Mouse (Mus musculus) CH12F3 (cell line): ENCODE results near the gene Gm20388.
"Not testable (repeated sequence)": the region's sequence is repeated elsewhere in the genome, so short reads cannot be mapped to it uniquely, and the experiment has no call there.

Source experiments
- in situ Hi-C: fragments of 300-500 bp; cut with MboI; formaldehyde crosslinking; loops from 2 replicates; pipeline ENCODE4 v1.14.3; 2020; ENCODE audit warnings: low sequenced_read_pairs

The Gm20388 gene

DNA sequence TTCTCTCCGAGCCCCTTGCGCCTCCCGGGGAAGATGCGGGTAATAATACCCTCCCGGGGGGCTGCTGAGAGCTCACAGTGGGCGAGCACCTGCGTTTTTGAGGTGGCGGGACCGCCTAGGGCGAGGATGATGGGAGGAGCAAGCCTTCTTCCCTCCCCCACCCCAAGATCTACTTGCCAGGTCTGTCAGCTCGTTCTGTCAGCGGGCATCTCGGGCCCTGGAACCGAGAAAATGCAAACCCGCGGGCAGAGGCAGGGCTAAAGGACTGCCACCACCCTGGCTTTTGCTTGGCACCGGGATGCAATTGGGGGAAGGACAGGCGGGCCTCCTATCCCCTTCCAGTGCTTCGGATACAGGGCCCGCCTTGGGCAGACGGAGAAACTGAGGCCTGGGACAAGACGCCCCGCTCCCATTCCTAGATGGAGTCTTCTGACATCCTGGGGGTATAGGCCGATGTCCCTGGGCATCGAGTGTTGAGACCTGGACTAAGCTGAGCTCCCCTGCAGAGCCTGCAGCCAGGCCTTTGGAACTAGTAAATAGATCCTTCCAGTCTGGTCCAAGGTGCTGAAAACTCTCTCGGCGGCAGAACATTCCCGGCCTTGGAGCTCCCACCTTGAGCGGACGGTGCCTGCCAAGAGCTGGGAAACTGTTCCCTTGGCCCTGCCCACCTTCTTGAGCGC is 1742.8 kb downstream of the Gm20388 start:
- in situ Hi-C loops = no loop called here

DNA sequence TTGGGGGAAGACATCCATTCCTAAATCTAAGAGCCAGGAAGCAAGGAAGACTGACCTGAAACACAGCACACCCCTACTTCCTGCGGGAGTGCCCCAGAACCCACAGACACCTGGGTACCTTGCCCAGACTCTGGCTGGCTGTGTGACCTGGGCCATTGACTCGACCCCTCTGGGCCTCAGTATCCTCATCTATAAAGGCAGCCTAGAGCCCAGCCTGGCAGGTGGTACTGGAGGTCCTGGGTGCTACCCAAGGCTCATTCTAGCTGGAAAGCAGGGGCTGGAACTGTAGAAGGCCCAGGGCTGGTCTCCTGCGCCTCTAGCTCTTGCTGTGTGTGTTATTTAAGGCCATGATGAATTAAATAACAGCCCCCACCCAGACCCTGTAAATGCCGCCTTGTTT is 1743.5 kb downstream of the Gm20388 start:
- in situ Hi-C loops = no loop called here

DNA sequence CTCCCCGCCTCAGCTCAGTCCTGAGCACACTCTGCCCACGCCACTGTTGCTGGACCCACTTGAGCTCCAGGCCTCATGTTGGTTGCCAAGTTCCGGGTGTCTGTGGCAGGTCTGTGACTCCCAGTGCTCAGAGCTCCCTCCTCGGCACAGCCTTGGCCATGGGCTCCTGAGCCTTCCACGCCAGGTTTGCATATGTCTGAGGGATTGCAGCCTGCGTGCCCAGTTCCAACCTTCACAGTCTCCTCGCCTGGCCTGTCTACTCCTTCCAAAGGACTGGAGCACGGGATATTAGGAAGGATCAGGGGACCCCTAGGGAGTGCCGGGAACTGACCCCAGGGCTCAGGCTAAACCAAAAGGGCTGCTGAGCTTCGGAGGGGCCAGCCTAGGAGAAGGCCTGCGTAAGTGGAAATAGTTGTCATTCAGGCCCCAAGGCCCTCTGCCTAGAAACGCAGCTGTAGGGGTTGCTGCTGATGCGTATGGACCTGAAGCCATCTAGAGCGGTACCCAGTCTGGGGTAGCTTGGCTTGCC is 1744.4 kb downstream of the Gm20388 start:
- in situ Hi-C loops = no loop called here

DNA sequence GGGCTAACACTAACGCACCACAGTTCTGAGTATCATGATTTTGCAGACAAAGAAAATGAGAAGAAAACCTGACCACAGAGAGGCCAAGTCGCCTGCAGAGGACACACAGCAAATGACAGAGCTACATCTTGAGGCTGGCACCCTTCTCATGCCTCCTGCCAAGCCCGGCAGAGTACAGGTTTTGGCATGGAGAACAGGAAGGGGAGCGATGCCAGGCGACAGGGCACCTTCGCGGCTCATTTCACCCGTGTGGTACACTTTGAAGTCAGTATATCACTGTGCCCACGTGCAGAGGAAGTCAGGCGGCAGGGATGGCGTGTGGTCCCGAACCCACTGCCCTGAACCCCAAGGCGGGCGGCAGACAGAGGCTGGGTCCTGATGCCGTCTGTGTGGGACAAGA is 1750.0 kb downstream of the Gm20388 start:
- in situ Hi-C loops = no loop called here

DNA sequence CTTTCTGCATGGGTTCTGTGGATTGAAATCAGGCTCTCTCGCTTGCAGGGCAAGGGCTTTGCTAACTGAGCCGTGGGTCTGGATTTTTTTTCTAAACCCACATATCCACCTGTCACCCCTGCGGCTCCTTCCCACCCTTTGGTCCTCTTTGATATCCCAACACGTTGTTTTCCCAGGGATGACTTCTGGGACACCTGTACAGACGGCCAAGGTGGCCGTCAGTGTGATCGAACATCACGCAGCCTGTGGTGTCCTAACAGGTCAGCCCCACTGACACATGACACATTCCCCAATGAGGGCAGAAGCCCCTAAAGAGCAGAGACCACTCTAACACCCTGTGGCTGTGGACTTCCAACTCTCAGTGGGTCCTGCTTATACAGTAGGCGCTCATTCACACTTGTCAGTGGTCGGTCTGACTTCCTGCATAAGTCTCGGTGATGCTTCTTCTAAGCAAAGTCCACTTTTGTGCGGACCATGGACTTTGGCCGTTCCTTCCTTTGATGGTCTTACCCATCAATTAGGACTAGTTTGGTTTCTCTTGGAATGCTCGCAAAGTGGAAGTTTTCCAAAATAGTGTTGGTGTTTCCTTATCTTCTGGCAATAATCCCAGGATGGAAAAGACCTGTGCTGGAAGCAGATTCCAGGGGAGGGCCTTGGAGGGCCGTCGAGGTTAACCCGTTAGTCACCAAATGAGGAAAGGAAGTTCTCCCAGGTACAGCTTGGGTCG is 1751.2 kb downstream of the Gm20388 start:
- in situ Hi-C loops = no loop called here

DNA sequence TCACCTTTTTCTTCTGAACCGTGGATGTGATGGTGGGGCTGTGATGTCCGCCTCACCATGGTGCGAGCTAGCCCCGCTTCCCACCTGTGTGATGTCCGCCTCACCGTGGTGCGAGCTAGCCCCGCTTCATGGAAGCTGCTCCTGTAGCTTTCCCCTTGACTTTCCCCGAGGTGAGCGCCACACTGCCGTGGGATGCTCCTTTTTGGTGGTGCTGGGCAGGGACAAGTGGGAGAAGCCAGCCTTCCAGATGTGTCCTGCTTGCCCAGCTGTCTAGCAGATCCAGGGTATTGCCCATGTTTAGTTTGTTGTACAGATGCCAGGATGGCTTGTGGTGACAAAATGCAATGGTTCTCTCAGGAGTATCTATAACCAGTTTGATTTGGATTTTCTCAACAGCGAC is 1752.5 kb downstream of the Gm20388 start:
- in situ Hi-C loops = no loop called here

DNA sequence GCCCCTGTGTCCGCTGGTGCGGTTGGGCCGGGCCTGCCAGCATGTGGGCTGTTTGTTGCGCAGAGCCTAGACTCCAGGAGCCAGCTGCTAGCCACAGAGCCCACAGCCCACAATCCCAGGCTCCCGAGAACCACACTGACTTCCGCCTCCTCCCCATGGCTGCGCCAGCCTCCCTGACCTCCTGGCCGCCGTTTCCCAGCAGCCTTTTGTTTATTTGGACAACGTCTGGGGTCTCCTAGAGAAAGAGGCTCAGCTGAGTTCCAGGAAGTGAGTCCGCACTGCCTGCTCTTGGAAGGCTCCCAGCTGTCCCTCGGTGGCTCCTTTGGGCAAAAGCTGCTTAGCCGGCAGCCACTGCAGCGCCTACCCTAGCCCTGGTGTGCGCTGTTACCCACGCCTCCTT is 1754.7 kb downstream of the Gm20388 start:
- in situ Hi-C loops = no loop called here

DNA sequence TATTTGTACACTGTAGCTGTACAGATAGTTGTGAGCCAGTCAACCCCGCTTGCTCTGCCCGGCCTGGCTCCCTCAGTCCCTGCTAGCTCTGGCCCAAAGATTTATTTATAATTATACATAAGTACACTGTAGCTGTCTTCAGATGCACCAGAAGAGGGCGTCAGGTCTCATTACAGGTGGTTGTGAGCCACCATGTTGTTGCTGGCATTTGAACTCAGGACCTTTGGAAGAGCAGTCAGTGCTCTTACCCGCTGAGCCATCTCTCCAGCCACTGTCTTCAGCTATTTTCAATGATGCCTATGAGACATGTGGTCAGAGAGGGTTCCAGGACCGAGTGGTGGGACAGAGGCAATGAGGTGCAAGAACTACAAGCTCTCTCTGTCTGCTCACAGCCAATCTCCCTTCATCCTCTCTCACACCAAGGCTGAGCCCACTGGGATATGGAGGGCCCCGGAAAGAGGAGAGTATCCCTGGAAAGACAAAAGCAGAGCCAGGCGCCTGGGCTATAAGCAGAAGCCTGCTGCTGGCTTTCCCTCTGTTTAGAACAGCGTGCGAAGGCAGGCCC is 1757.4 kb downstream of the Gm20388 start:
- in situ Hi-C loops = not testable (repeated sequence)

DNA sequence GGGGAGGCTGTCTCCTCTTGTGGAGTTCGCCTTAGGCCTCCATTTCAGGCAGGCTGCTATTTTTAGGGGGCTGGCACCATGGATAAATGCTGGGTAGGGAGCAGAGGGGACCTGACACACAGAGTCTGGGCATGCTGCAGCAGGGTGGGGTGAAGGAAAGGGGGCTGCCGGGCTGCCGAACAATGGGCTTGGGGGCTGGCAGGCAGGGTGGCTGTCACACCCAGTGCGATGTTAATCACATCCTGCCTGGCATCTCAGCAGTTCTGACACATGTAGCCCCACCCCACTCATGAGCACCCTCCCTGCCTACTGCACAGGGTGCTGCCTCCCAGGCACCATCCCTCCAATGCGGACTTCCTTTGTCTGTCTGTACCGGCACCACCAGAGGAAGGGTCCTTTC is 1757.9 kb downstream of the Gm20388 start:
- in situ Hi-C loops = no loop called here

DNA sequence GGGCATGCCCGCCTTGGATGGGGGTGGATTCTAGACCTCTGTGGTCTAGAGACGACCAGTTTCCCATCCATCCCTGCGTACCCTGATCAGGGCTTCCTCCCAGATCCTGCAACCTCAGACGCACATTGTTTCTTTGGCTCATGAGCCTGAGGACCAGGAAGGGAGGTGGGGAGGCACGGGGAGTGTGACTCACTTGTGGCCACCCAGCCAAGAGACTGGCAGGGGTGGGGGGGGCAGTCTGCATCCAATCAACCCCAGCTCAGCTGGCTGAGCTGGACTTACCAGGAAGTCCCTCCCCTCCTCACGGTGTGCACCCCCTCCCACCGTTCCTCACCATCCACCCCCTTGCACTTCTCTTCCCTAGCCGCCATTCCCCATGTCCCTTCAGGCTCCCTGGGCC is 1758.6 kb downstream of the Gm20388 start:
- in situ Hi-C loops = no loop called here

DNA sequence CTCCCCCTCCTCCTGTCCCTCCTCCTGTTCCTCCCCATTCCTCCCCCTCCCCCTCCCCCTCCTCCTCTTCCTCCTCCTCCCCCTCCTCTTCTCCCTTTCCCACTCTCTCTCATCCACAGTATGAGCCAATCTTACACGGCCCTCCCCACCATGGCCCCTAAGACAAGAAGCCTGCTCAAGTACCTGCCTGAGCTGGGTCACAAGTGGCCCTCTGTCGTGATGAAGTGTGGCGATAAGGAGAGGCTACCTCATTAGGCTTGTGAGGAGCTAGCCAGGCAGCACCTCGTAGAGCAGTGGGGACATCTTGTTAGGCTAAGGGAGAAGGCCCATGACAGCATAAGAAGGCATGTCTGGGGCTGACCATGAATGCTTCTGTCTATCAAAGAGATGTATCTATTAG is 1762.5 kb downstream of the Gm20388 start:
- in situ Hi-C loops = no loop called here

DNA sequence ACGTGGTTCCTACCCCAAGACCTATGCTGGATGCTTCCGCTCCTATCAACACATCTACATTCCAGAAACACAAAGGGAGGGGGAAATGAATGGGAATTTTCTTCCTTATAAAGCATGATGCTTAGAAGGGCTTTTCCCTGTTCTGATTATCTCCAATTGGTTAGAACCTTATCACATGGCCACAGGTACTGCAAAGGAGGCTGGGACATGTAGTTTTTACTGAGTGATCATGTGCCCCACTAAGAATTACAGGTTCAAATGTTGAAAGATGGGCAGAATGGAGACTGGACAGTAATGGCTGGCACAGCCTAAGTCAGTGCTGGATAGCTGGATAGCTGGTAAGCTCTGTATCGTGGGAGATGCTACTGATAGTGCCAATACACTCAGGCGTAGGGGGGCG is 1763.3 kb downstream of the Gm20388 start:
- in situ Hi-C loops = no loop called here

DNA sequence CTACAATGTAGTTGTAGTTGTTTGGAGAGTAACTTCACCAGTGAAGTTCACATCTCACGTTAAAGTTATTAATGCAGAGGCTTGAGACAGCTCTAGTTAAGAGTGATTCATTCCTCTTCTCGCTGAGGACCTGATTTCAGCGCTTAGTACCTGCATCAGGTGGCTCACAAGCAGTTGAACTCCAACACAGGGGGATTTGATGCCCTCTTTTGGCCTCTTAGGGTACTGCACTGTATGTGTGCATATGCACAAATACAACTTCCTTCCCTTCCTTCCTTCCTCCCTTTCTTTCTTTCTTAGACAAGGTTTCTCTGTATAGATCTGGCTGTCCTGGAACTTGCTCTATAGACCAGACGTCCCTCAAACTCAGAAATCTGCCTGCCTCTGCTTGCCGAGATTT is 1763.9 kb downstream of the Gm20388 start:
- in situ Hi-C loops = no loop called here

DNA sequence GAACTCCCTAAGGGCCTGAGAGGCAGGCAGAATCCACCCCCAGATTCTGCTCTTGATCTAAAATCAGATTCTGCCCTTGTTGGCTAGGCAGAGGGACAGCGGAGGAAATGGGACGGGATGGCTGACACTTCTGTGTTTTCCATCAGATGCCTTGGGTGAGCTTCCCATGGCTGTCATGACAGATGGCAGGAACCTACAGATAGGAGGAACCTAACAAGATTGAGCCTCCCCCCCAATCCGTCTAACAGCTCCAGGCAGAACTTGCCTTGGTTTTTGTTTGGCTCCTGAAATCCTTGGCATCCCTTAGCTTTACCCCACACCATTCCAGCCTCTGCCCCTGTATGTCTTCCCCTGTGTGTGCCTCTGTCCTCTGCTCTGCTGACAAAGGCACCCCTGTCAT is 1764.5 kb downstream of the Gm20388 start:
- in situ Hi-C loops = no loop called here

DNA sequence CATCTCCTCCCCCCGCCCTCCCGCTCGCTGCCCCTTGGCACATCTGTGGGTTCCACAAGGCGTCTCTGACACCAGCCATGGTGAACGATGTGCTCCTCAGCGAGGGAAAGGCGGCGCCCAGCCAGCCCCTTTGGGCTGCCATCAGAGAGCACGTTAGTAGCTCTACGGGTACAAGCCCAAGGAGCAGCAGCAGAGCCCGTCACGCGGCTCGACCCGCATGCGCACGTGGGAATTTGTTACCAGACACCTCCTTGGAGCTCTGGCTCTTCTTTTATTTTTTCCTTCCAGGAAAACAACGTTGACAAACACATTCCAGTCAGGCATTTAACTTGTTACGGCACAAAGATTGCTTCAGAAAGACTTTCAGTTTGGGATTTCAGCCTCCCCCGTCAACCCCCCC is 1765.1 kb downstream of the Gm20388 start:
- in situ Hi-C loops = no loop called here

DNA sequence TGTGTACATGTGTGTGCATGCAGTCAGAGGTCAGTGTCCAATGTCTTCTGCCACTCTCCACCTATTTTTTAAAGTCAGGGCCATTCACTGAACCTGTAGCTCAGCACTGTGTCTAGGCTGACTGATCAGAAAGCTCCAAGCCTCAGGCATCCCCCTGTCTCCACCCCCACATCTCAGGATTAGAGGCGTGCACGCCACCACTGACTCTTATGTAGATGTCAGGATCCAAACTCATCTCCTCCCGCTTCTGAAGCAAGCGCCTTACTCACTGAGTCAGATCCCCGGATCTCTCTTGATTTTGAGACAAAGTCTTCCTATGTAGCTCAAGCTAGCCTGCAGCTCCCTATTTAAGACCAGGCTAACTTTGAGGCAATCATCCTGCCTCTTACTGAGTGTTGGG is 1768.1 kb downstream of the Gm20388 start:
- in situ Hi-C loops = no loop called here

DNA sequence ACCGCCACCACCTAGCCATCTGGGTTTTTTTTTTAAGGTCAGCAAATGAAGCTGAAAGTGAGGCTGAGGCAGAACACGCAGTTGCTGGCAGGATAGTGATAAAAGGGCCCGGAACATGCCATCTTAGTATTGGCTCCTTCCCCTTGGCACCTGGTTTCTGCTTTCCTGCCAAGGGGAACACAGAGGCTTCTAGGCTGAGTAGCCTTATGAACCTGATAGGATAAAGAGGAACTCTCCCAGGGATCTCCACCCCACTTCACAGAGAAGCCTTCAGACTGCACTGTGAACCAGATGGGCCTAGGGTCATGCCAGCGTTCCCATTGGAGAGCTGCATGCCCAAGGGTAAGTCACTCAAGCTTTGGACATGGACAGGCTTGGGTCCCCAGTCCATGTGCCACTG is 1770.3 kb downstream of the Gm20388 start:
- in situ Hi-C loops = no loop called here

DNA sequence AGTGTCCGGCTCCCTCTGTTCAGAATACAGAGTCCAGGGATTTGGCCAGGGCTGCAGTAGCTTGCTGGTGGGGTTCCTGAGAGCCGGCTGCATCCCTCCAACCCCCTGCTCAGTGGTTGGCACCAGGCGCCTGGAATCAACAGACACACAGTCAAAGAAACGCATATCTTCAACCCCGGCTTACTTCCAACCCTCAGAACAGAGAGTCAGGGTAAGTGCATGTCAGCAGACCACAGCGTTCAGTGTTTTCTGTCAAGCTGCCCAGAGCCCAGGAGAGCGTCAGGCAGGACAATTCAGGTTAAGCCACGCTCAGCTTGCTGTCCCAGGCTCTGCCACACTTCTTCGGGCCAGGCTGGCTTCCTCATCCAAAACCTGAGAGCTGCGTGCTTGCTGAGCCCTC is 1770.8 kb downstream of the Gm20388 start:
- in situ Hi-C loops = no loop called here

DNA sequence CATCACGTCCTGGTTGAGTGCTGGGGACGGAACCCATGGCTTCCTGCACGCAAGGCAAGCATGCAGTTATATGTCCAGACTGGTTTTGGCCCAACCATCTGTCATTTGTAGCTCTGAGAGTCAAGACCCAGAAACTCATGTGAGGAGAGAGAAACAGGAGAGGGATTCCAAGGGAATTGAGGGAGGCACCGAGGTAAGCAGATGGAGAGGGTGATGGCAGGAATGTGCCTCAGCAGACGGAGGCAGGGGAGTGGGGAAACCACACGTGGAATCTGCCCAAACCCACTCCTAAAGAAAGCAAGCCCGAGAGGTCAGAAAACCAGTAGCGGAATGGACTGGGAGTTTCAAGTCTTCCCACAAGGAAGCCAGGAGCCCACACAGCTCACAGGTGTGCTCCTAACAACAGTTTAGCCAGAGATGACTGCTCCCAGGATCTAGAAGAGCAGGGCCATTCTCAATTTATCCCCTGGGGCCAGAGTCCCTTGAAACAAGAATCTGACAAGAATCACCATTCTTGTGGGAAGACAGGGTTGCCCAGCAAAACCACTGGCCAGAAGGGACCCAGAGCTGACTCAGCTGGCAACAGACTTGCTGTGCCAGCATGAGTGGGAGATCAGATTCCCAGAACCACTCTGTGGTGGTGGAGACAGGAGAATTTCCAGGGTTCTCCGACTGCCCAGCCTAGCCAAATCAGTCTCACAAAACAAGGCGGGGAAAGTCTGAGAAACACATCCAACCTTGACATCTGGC is 1772.6 kb downstream of the Gm20388 start:
- in situ Hi-C loops = no loop called here

DNA sequence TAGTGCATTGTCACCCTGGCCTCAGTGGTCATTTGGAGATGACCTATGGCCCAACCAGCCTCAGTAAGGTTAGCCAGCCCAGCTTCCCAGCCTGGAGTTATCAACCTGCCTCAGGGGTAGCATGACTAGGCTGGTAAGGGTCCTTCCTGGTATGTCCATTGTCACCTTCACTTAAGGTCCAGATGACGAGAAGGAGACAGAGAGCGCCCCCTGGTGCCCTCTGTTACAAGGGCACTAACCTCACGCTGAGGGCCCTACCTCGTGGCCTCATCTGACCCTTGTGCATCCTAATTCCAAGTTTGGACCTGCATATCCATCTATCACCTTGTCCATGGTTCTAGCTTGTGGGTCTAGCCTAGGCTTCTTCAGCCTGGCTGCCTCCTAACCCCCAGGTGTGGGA is 1774.8 kb downstream of the Gm20388 start:
- in situ Hi-C loops = no loop called here

DNA sequence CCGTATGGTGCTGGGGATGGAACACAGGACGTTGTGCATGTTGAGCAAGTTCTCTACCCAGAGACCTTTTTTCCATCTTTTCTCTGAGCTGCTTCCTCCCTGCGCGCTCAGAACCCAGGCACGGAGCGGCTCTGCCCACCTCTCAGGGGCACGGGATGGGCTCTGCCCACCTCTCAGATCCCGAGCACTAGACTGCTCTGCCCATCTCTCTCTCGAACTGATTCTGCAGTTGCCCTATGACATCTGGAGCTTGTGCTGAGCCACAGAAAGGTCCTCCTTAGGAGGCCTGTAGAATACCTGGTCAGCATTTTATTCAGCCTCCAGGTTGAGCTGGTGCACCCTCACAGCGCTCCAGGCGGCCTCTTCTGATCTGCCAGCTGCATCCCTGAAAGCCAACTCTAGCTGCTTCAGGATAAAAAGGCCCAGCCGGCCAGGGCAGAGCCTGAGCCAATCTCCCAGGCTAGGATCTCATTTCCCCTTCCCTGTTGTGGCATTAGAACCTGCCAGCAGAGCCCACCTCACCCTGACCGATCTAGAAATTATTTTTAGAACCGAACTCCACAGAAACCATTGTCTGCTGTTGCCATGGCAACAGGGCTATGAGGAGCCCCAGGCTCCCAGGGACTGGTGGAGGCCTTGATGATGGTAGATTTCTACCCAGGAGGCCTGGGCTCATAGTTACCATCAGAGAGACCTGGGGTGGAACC is 1777.0 kb downstream of the Gm20388 start:
- in situ Hi-C loops = no loop called here
